Mouse (Mus musculus) heart, embryonic 12.5 days (tissue): ENCODE measurements around the gene Aanat. TPM values are rescaled to one million over a fixed set of nuclear protein-coding genes. Genes with fewer than 3 reads are reported as not detected.

Source experiments
- ATAC-seq: fragments of 200-750 bp; cut with Nextera tagmentation; 2 replicates; pipeline ENCODE4 v1.8.0; 2017; ENCODE audit warnings: moderate TSS enrichment, moderate library complexity; ENCODE audit not compliant: insufficient number of reproducible peaks, low FRiP score
- H3K27ac ChIP-seq: fragments of 300-500 bp; sonication (generic); 2 replicates; pipeline ENCODE4 v1.5.1; 2016; ENCODE audit warnings: mild to moderate bottlenecking, moderate library complexity; ENCODE audit not compliant: poor library complexity, severe bottlenecking
- H3K27me3 ChIP-seq: fragments of 300-500 bp; sonication (generic); replicated peaks from 2 replicates; pipeline ENCODE4 v1.6.1; 2016; ENCODE audit warnings: mild to moderate bottlenecking, moderate library complexity
- H3K36me3 ChIP-seq: fragments of 300-500 bp; sonication (generic); 2 replicates; pipeline ENCODE4 v1.6.1; 2016; ENCODE audit warnings: mild to moderate bottlenecking, moderate library complexity
- H3K4me1 ChIP-seq: fragments of 300-500 bp; sonication (generic); replicated peaks from 2 replicates; pipeline ENCODE4 v1.6.1; 2016; ENCODE audit warnings: mild to moderate bottlenecking
- H3K4me2 ChIP-seq: fragments of 300-500 bp; sonication (generic); 2 replicates; pipeline ENCODE4 v1.6.1; 2016; ENCODE audit warnings: mild to moderate bottlenecking, moderate library complexity
- H3K4me3 ChIP-seq: fragments of 300-500 bp; sonication (generic); 2 replicates; pipeline ENCODE4 v1.5.1; 2016; ENCODE audit warnings: mild to moderate bottlenecking
- H3K9ac ChIP-seq: fragments of 300-500 bp; sonication (generic); 2 replicates; pipeline ENCODE4 v1.6.1; 2016; ENCODE audit warnings: mild to moderate bottlenecking, moderate library complexity
- H3K9me3 ChIP-seq: fragments of 300-500 bp; sonication (generic); replicated peaks from 2 replicates; pipeline ENCODE4 v1.6.1; 2016; ENCODE audit warnings: mild to moderate bottlenecking, moderate library complexity
- WGBS: fragments of 180-500 bp; shearing (Covaris S2); methylation state at CpG from one replicate; pipeline ENCODE4 v1.1.7; 2016; 5-methylcytosine and 5-hydroxymethylcytosine counted together
- polyA plus RNA-seq: library from polyadenylated mRNA; unstranded; fragments of >200 nt; fragmentation: Nextera tagmentation; extraction: Ambion mirVana; gene quantifications from 2 replicates; pipeline ENCODE4 v1.2.1, GENCODE M21; 2016

Gene Aanat
- polyA plus RNA-seq: not detected in 2 replicates

GRCm38 (mm10) chr11:116586310-116586709 is at the start of gene Aanat:
Aanat (plus strand) TSS chr11:116586432.
- Histone ChIP-seq H3K27me3 (peaks cover 11% of the 10 kb centered on the region; the same call in 1 of the 2 replicates), H3K4me3 (no peak within 1 kb of the TSS), H3K9me3 (no peaks in the 10 kb centered on the region), H3K27ac (no peak within 1 kb of the TSS), H3K4me2 (peak within 1 kb of the TSS; percentile 27; the same call in 1 of the 2 replicates), H3K9ac (no peak within 1 kb of the TSS), H3K4me1 (peaks cover 23% of the 10 kb centered on the region), H3K36me3 (no peaks in the 10 kb centered on the region)
- WGBS: 66% methylated on average over 5 of the region's 5 CpGs
- ATAC-seq: no peak

- H3K36me3 ChIP-seq: peaks cover 41% of the 10 kb centered on the region
- H3K9ac ChIP-seq: no peak overlapping the region
- H3K9me3 ChIP-seq: no peaks in the 10 kb centered on the region
- no peak overlapping the region for H3K27ac ChIP-seq
- peaks cover 35% of the 10 kb centered on the region for H3K27me3 ChIP-seq
- H3K4me3 ChIP-seq: no peak overlapping the region
- ATAC-seq: no peak
- H3K4me1 ChIP-seq: peaks cover 40% of the 10 kb centered on the region
- 54% methylated on average over 7 of the region's 7 CpGs for WGBS
- H3K4me2 ChIP-seq: no peak overlapping the region
Observed at GRCm38 (mm10) chr11:116536685-116537084, 49.5 kb upstream of the Aanat start.

- no peak overlapping the region for H3K4me3 ChIP-seq
- H3K27me3 ChIP-seq: peaks cover 32% of the 10 kb centered on the region
- H3K9me3 ChIP-seq: no peaks in the 10 kb centered on the region
- H3K4me1 ChIP-seq: peaks cover 33% of the 10 kb centered on the region
- H3K4me2 ChIP-seq: no peak overlapping the region
- no peak overlapping the region for H3K27ac ChIP-seq
- no peak for ATAC-seq
- peaks cover 48% of the 10 kb centered on the region for H3K36me3 ChIP-seq
- no peak overlapping the region for H3K9ac ChIP-seq
- WGBS: 41% methylated on average over 5 of the region's 5 CpGs
Observed at GRCm38 (mm10) chr11:116537388-116537787, 48.8 kb upstream of the Aanat start.

- no peak overlapping the region for H3K4me2 ChIP-seq
- H3K36me3 ChIP-seq: peaks cover 57% of the 10 kb centered on the region
- H3K27me3 ChIP-seq: peaks cover 24% of the 10 kb centered on the region
- no peak overlapping the region for H3K4me3 ChIP-seq
- no peak for ATAC-seq
- no peak overlapping the region for H3K27ac ChIP-seq
- no peak overlapping the region for H3K9ac ChIP-seq
- H3K4me1 ChIP-seq: peaks cover 25% of the 10 kb centered on the region
- H3K9me3 ChIP-seq: no peaks in the 10 kb centered on the region
- WGBS: 80% methylated on average over 12 of the region's 12 CpGs
Observed at GRCm38 (mm10) chr11:116538142-116538735, 48.0 kb upstream of the Aanat start.

DNA sequence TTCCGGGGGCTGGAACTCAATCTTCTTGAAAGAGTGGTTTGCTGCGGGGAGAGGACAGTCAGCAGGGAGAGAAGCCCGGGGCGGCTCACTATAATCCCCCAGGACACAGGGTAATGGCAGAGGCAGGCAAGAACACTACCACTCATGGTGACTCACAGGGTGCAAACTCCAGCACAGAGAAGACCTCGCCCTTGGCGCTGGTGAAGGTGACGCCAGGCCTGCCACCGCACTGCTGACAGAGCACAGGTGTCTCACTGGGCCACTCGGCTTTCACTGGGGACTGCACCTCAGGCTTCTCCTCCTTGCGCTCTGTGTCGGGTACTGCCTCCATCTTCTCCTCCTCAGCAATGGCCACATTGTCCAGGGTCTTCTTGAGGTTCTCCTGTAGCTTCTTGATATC is 45.0 kb upstream of the Aanat start:
- Histone ChIP-seq H3K27me3 (no peaks in the 10 kb centered on the region), H3K9me3 (no peaks in the 10 kb centered on the region), H3K9ac (no peak overlapping the region), H3K4me3 (no peak overlapping the region), H3K4me2 (no peak overlapping the region), H3K27ac (no peak overlapping the region), H3K36me3 (peaks cover 83% of the 10 kb centered on the region), H3K4me1 (peaks cover 13% of the 10 kb centered on the region)
- ATAC-seq: no peak
- 90% methylated on average over 11 of the region's 11 CpGs for WGBS

GRCm38 (mm10) chr11:116543110-116543509 is 43.1 kb upstream of the Aanat start:
- no peaks in the 10 kb centered on the region for H3K4me1 ChIP-seq
- WGBS: 82% methylated on average over 4 of the region's 4 CpGs

GRCm38 (mm10) chr11:116547296-116548060 is 38.8 kb upstream of the Aanat start:
- ATAC-seq: no peak
- Histone ChIP-seq H3K4me3 (no peak overlapping the region), H3K4me2 (no peak overlapping the region), H3K4me1 (peaks cover 40% of the 10 kb centered on the region), H3K27me3 (no peaks in the 10 kb centered on the region), H3K9me3 (no peaks in the 10 kb centered on the region), H3K36me3 (peaks cover 56% of the 10 kb centered on the region), H3K9ac (no peak overlapping the region), H3K27ac (no peak overlapping the region)
- WGBS: 82% methylated on average over 17 of the region's 17 CpGs

More at GRCm38 (mm10) chr11:116543110-116543509, 43.1 kb upstream of the Aanat start:
- no peak overlapping the region for H3K9ac ChIP-seq
- peaks cover 95% of the 10 kb centered on the region for H3K36me3 ChIP-seq
- no peak for ATAC-seq
- no peak overlapping the region for H3K4me2 ChIP-seq
- H3K4me3 ChIP-seq: no peak overlapping the region
- no peak overlapping the region for H3K27ac ChIP-seq
- H3K27me3 ChIP-seq: no peaks in the 10 kb centered on the region
- H3K9me3 ChIP-seq: no peaks in the 10 kb centered on the region

- Histone ChIP-seq H3K9me3 (no peaks in the 10 kb centered on the region), H3K36me3 (peaks cover 43% of the 10 kb centered on the region), H3K4me1 (peaks cover 51% of the 10 kb centered on the region), H3K27ac (no peak overlapping the region), H3K4me3 (no peak overlapping the region), H3K27me3 (no peaks in the 10 kb centered on the region), H3K4me2 (no peak overlapping the region), H3K9ac (no peak overlapping the region)
- 88% methylated on average over 9 of the region's 9 CpGs for WGBS
- no peak for ATAC-seq
Observed at GRCm38 (mm10) chr11:116548780-116549179, 37.5 kb upstream of the Aanat start.

DNA sequence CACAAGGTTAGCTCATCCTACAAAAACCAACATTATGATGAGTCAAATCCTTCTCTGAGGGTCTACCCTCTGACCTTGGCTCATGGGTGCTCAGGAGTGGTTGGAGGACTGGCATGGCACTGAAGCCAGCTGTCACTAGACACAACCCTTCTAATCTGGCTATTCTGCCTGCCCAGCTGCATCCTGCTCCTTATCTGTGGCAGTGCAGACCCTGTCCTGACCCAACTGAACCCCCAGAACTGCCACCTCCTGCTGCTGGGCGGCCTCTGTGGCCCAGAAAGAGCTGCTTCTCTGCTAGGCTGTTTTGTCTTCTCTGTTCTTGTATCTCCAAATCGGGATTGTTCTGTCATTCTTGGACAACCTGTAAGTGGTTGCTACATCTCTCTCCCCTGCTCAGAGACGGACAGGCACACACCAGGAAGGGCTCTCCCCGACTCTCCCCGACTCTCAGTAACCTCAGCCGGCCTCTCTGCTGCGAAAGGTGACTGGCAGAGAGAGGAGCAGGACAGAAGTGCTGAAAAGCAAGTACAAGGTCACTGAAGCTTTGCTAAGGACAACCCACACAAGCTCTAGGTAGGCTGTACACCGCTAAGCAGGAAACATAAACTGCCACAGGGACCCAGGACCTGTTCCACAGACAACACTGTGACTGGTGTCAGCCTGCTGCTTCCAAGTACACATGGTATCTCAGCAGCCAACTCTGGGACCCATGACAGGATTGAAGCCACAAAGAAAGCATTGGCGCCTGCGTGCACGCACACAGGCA is 36.8 kb upstream of the Aanat start:
- peaks cover 36% of the 10 kb centered on the region for H3K36me3 ChIP-seq
- H3K4me3 ChIP-seq: no peak overlapping the region
- 53% methylated on average over 11 of the region's 11 CpGs for WGBS
- peaks cover 58% of the 10 kb centered on the region for H3K4me1 ChIP-seq
- no peaks in the 10 kb centered on the region for H3K27me3 ChIP-seq
- peak; percentile 44; the same call in 1 of the 2 replicates for ATAC-seq
- H3K4me2 ChIP-seq: peak overlapping the region; percentile 26
- no peaks in the 10 kb centered on the region for H3K9me3 ChIP-seq
- H3K9ac ChIP-seq: 0 out of 2 replicates have a peak overlapping the region, but pooled peaks have one; percentile 36
- H3K27ac ChIP-seq: peak overlapping the region; percentile 52

DNA sequence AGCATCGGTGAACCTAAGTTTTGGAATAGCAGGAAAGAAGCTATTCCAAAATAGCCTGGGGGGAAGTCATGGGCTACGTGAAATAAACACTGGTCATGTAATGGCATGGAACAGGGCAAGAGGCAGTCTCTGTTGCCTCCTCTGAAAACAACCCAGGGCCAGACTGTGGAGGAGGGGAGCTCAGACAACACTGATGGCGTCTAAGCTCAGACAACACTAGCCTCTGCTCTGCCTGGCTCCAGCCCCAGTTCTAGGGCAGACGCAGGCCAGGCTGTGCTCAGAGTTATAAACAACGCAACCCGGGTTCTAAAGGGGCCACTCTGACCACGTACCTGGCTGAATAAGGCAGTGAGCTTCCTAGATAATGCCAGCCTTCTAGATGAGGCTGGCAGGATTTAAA is 35.5 kb upstream of the Aanat start:
- Histone ChIP-seq H3K27me3 (no peaks in the 10 kb centered on the region), H3K4me2 (no peak overlapping the region), H3K27ac (peak overlapping the region; percentile 50), H3K36me3 (peaks cover 23% of the 10 kb centered on the region), H3K9ac (peak overlapping the region; percentile 15; the same call in 1 of the 2 replicates), H3K4me3 (no peak overlapping the region), H3K9me3 (no peaks in the 10 kb centered on the region), H3K4me1 (peaks cover 71% of the 10 kb centered on the region)
- 43% methylated on average over 7 of the region's 7 CpGs for WGBS
- no peak for ATAC-seq

- H3K27me3 ChIP-seq: no peaks in the 10 kb centered on the region
- H3K4me1 ChIP-seq: peaks cover 85% of the 10 kb centered on the region
- H3K4me3 ChIP-seq: no peak overlapping the region
- peaks cover 10% of the 10 kb centered on the region for H3K36me3 ChIP-seq
- WGBS: 90% methylated on average over 1 of the region's 1 CpGs
- no peak for ATAC-seq
- no peak overlapping the region for H3K4me2 ChIP-seq
- no peaks in the 10 kb centered on the region for H3K9me3 ChIP-seq
- no peak overlapping the region for H3K9ac ChIP-seq
- H3K27ac ChIP-seq: no peak overlapping the region
Observed at GRCm38 (mm10) chr11:116552194-116552593, 34.0 kb upstream of the Aanat start.
